Mouse (Mus musculus) MEL (cell line): ENCODE results near the gene Syn3. TPM values are rescaled to one million over a fixed set of nuclear protein-coding genes. Genes with fewer than 3 reads are reported as not detected.

Experiments
- DNase-seq: peaks from one replicate; pipeline ENCODE4 v3.0.0; 2011; ENCODE audit warnings: low read depth, low spot score
- H3K27ac ChIP-seq: 2 replicates; pipeline ENCODE4 v1.5.1; 2012; ENCODE audit warnings: low read depth, mild to moderate bottlenecking, control low read depth, low read length, moderate library complexity; ENCODE audit not compliant: control insufficient read depth
- H3K27me3 ChIP-seq, 2 experiments: fragments of 150-350 bp in 1 of 2; sonication (generic) in 1 of 2; 2 replicates each; pipeline ENCODE4 v1.6.1; 2012; ENCODE audit warnings: low read length in 2 of 2, mild to moderate bottlenecking in 2 of 2, improper control_type of control experiment in 1 of 2, moderate library complexity in 1 of 2; ENCODE audit not compliant: insufficient read depth in 2 of 2, control insufficient read depth in 1 of 2
- H3K36me3 ChIP-seq, 2 experiments: 2 replicates each; pipeline ENCODE4 v1.6.1; 2012 to 2014; ENCODE audit warnings: low read length in 2 of 2, improper control_type of control experiment in 1 of 2, inconsistent platforms in 1 of 2, mild to moderate bottlenecking in 1 of 2; ENCODE audit not compliant: insufficient read depth in 2 of 2, control insufficient read depth in 1 of 2
- H3K4me1 ChIP-seq, 2 experiments: fragments of 150-350 bp in 1 of 2; sonication (generic) in 1 of 2; 2 replicates each; pipeline ENCODE4 v1.6.1; 2012; ENCODE audit warnings: low read length in 2 of 2, improper control_type of control experiment in 1 of 2, mild to moderate bottlenecking in 1 of 2; ENCODE audit not compliant: insufficient read depth in 2 of 2, control insufficient read depth in 1 of 2
- H3K4me3 ChIP-seq, 2 experiments: fragments of 150-350 bp in 1 of 2; sonication (generic) in 1 of 2; 2 replicates each; pipeline ENCODE4 v1.5.1; 2012; ENCODE audit warnings: low read depth in 2 of 2, low read length in 2 of 2, mild to moderate bottlenecking in 2 of 2, moderate library complexity in 2 of 2, control low read depth in 1 of 2, improper control_type of control experiment in 1 of 2; ENCODE audit not compliant: control insufficient read depth in 1 of 2, insufficient read depth in 1 of 2
- H3K79me2 ChIP-seq: 2 replicates; pipeline ENCODE4 v1.6.1; 2012; ENCODE audit warnings: mild to moderate bottlenecking, low read length, moderate library complexity; ENCODE audit not compliant: control insufficient read depth, poor library complexity, insufficient read depth
- H3K9ac ChIP-seq: 2 replicates; pipeline ENCODE4 v1.6.1; 2012; ENCODE audit warnings: low read depth, mild to moderate bottlenecking, control low read depth, low read length, moderate library complexity; ENCODE audit not compliant: control insufficient read depth, poor library complexity, severe bottlenecking
- H3K9me3 ChIP-seq: fragments of 150-350 bp; sonication (generic); replicated peaks from 2 replicates; pipeline ENCODE4 v1.6.1; 2012; ENCODE audit warnings: mild to moderate bottlenecking, low read length, improper control_type of control experiment, moderate library complexity; ENCODE audit not compliant: insufficient read depth
- BHLHE40 ChIP-seq: IDR thresholded peaks from 2 replicates; pipeline ENCODE4 v1.6.1; 2012; ENCODE audit warnings: low read depth, mild to moderate bottlenecking, inconsistent platforms, low read length, improper control_type of control experiment, borderline replicate concordance
- CHD2 ChIP-seq: IDR thresholded peaks from 2 replicates; pipeline ENCODE4 v1.6.1; 2011; ENCODE audit warnings: low read length, improper control_type of control experiment
- CTCF ChIP-seq, 3 experiments: IDR thresholded peaks in 2 of 3; conservative IDR thresholded peaks in 1 of 3; 2 replicates each; pipeline ENCODE4 v1.5.1; 2011 to 2012; ENCODE audit warnings: low read length in 3 of 3, low read depth in 2 of 3, mild to moderate bottlenecking in 2 of 3, improper control_type of control experiment in 1 of 3, inconsistent platforms in 1 of 3, mixed read lengths in 1 of 3, moderate library complexity in 1 of 3; ENCODE audit not compliant: control insufficient read depth in 1 of 3, insufficient read depth in 1 of 3, poor library complexity in 1 of 3, severe bottlenecking in 1 of 3
- E2F4 ChIP-seq: IDR thresholded peaks from 2 replicates; pipeline ENCODE4 v1.6.1; 2011; ENCODE audit warnings: low read depth, low read length, improper control_type of control experiment, borderline replicate concordance
- ELF1 ChIP-seq: IDR thresholded peaks from 2 replicates; pipeline ENCODE4 v1.6.1; 2014; ENCODE audit warnings: low read depth, mild to moderate bottlenecking, inconsistent platforms, low read length, improper control_type of control experiment, moderate library complexity
- JUND ChIP-seq: IDR thresholded peaks from 2 replicates; pipeline ENCODE4 v1.6.1; 2011; ENCODE audit warnings: low read depth, mild to moderate bottlenecking, improper control_type of control experiment, low read length
- MAFK ChIP-seq: IDR thresholded peaks from 2 replicates; pipeline ENCODE4 v1.6.1; 2011; ENCODE audit warnings: low read depth, mild to moderate bottlenecking, low read length, improper control_type of control experiment, borderline replicate concordance
- MAX ChIP-seq: IDR thresholded peaks from 2 replicates; pipeline ENCODE4 v1.6.1; 2011; ENCODE audit warnings: low read length, improper control_type of control experiment
- MEF2A ChIP-seq: IDR thresholded peaks from 2 replicates; pipeline ENCODE4 v1.6.1; 2014; ENCODE audit warnings: low read depth, mild to moderate bottlenecking, inconsistent platforms, low read length, improper control_type of control experiment; ENCODE audit not compliant: poor library complexity, insufficient replicate concordance, severe bottlenecking; ENCODE audit errors: extremely low read depth
- MXI1 ChIP-seq: IDR thresholded peaks from 2 replicates; pipeline ENCODE4 v1.6.1; 2011; ENCODE audit warnings: mild to moderate bottlenecking, low read depth, low read length, improper control_type of control experiment
- NELFE ChIP-seq: IDR thresholded peaks from 2 replicates; pipeline ENCODE4 v1.6.1; 2011; ENCODE audit warnings: low read depth, low read length, improper control_type of control experiment
- POLR2A ChIP-seq, 2 experiments: IDR thresholded peaks; 2 replicates each; pipeline ENCODE4 v1.6.1; 2011 to 2012; ENCODE audit warnings: low read length in 2 of 2, mild to moderate bottlenecking in 2 of 2, control low read depth in 1 of 2, improper control_type of control experiment in 1 of 2, low read depth in 1 of 2, moderate library complexity in 1 of 2; ENCODE audit not compliant: control insufficient read depth in 1 of 2, insufficient read depth in 1 of 2, poor library complexity in 1 of 2
- POLR2AphosphoS2 ChIP-seq: IDR thresholded peaks from 2 replicates; pipeline ENCODE4 v1.6.1; 2011; ENCODE audit warnings: low read length, improper control_type of control experiment
- RAD21 ChIP-seq: IDR thresholded peaks from 2 replicates; pipeline ENCODE4 v1.6.1; 2011; ENCODE audit warnings: mild to moderate bottlenecking, low read depth, low read length, improper control_type of control experiment
- RCOR1 ChIP-seq: IDR thresholded peaks from 2 replicates; pipeline ENCODE4 v1.6.1; 2012; ENCODE audit warnings: low read depth, mild to moderate bottlenecking, inconsistent platforms, low read length, improper control_type of control experiment
- TAL1 ChIP-seq: IDR thresholded peaks from 2 replicates; pipeline ENCODE4 v1.6.1; 2012; ENCODE audit warnings: mild to moderate bottlenecking, inconsistent platforms, low read length, moderate library complexity, mixed read lengths
- UBTF ChIP-seq: IDR thresholded peaks from 2 replicates; pipeline ENCODE4 v1.6.1; 2012; ENCODE audit warnings: low read depth, mild to moderate bottlenecking, inconsistent platforms, low read length, improper control_type of control experiment, moderate library complexity, borderline replicate concordance; ENCODE audit not compliant: insufficient read depth
- USF2 ChIP-seq, 2 experiments: IDR thresholded peaks; 2 replicates each; pipeline ENCODE4 v1.6.1; 2011 to 2012; ENCODE audit warnings: improper control_type of control experiment in 2 of 2, low read length in 2 of 2, borderline replicate concordance in 1 of 2, inconsistent platforms in 1 of 2, low read depth in 1 of 2, mild to moderate bottlenecking in 1 of 2; ENCODE audit not compliant: insufficient read depth in 1 of 2
- ZC3H11A ChIP-seq: IDR thresholded peaks from 2 replicates; pipeline ENCODE4 v1.6.1; 2012; ENCODE audit warnings: low read depth, mild to moderate bottlenecking, inconsistent platforms, low read length, improper control_type of control experiment
- ZKSCAN1 ChIP-seq: IDR thresholded peaks from 2 replicates; pipeline ENCODE4 v1.6.1; 2012; ENCODE audit warnings: low read depth, mild to moderate bottlenecking, inconsistent platforms, low read length, improper control_type of control experiment, moderate library complexity
- ZNF384 ChIP-seq: IDR thresholded peaks from 2 replicates; pipeline ENCODE4 v1.6.1; 2012; ENCODE audit warnings: low read depth, mild to moderate bottlenecking, inconsistent platforms, low read length, improper control_type of control experiment
- polyA plus RNA-seq, 2 experiments: library from polyadenylated mRNA; stranded (reverse) in 1 of 2; unstranded in 1 of 2; fragments of >175 nt in 1 of 2; fragments of >200 nt in 1 of 2; gene quantifications; 2 replicates each; pipeline versions ENCODE4 v1.2.1 to v1.2.4; 2012; ENCODE audit warnings: low replicate concordance in 2 of 2, low read depth in 1 of 2; ENCODE audit not compliant: insufficient read length in 2 of 2, insufficient read depth in 1 of 2, missing spikeins in 1 of 2
- total RNA-seq: library from RNA; depleted of rRNA; stranded (reverse); fragments of 300-350 nt; gene quantifications from 2 replicates; pipeline ENCODE4 v1.2.3, GENCODE M21; 2012

Gene Syn3
- total and polyA plus RNA-seq, 3 experiments = 0.06 TPM; not detected in 2

DNA sequence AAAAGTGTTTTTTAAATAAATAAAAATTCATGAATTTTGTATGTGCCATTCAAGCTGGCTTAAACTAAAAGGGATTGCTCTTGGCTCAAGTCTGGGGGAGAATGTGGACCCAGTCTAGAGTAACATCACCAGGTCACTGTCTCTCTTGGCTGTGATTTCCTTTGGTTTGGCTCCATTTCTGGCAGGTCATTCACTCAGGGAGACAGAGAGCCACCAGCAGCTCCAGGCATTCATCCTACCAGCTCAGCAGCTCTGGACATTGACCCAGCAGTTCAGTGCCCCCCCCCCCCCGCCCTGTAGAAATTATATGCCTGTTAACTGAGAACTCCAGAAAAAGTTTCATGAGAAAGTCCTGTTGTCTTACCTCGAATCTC is 100.4 kb downstream of the Syn3 start:
- Histone ChIP-seq H3K9ac (no peak overlapping the region), H3K4me1 (no peaks in the 10 kb centered on the region), H3K27ac (no peak overlapping the region), H3K9me3 (no peaks in the 10 kb centered on the region), H3K79me2 (no peaks in the 10 kb centered on the region), H3K27me3 (no peaks in the 10 kb centered on the region), H3K4me3 (no peak overlapping the region), H3K36me3 (no peaks in the 10 kb centered on the region)
- no peak for TF ChIP-seq E2F4
- no peak for TF ChIP-seq ZKSCAN1
- TF ChIP-seq USF2 (IDR thresholded peaks at IDR 0.05; ENCODE audit: borderline replicate concordance in 1 of 2, insufficient read depth in 1 of 2, low read depth in 1 of 2, low read length in 2 of 2) = no peak
- TF ChIP-seq CHD2 = no peak
- no peak for TF ChIP-seq ZC3H11A
- no peak for DNase-seq

- Histone ChIP-seq H3K4me1 (no peaks in the 10 kb centered on the region), H3K36me3 (no peaks in the 10 kb centered on the region), H3K9ac (no peak overlapping the region), H3K79me2 (no peaks in the 10 kb centered on the region), H3K4me3 (no peak overlapping the region), H3K9me3 (no peaks in the 10 kb centered on the region), H3K27ac (no peak overlapping the region), H3K27me3 (no peaks in the 10 kb centered on the region)
- TF ChIP-seq ZC3H11A (no peak), RAD21 (no peak), POLR2A (IDR thresholded peaks at IDR 0.05; ENCODE audit: control insufficient read depth in 1 of 2, insufficient read depth in 1 of 2, low read depth in 1 of 2, low read length in 2 of 2, poor library complexity in 1 of 2) (no peak), ZNF384 (no peak), ELF1 (no peak), NELFE (no peak), MXI1 (no peak), BHLHE40 (no peak), USF2 (IDR thresholded peaks at IDR 0.05; ENCODE audit: borderline replicate concordance in 1 of 2, insufficient read depth in 1 of 2, low read depth in 1 of 2, low read length in 2 of 2) (no peak), MEF2A (no peak), MAFK (no peak), POLR2AphosphoS2 (no peak)
- no peak for DNase-seq
Measured at GRCm38 (mm10) chr10:86397577-86398346, 100.9 kb downstream of the Syn3 start.

GRCm38 (mm10) chr10:86392399-86392798 is 106.3 kb downstream of the Syn3 start:
- no peaks in the 10 kb centered on the region for H3K27me3 ChIP-seq
- no peak overlapping the region for H3K9ac ChIP-seq
- H3K4me1 ChIP-seq = no peaks in the 10 kb centered on the region
- no peaks in the 10 kb centered on the region for H3K9me3 ChIP-seq
- TF ChIP-seq JUND = no peak
- no peak for TF ChIP-seq TAL1
- TF ChIP-seq CTCF (IDR thresholded peaks at IDR 0.05 in 2 of 3, conservative IDR thresholded peaks at IDR 0.05 in 1 of 3; ENCODE audit: control insufficient read depth in 1 of 3, insufficient read depth in 1 of 3, low read depth in 2 of 3, low read length in 3 of 3, poor library complexity in 1 of 3, severe bottlenecking in 1 of 3) = no peak
- no peak for TF ChIP-seq RCOR1
- TF ChIP-seq UBTF = no peak
- no peak for TF ChIP-seq MXI1
- TF ChIP-seq MAX = no peak
- no peak for TF ChIP-seq E2F4
- TF ChIP-seq POLR2AphosphoS2 = no peak
- TF ChIP-seq MAFK = no peak
- TF ChIP-seq, all 39 proteins: peak for 0
- Histone ChIP-seq H3K4me3 (no peak overlapping the region), H3K27ac (no peak overlapping the region), H3K36me3 (no peaks in the 10 kb centered on the region), H3K79me2 (no peaks in the 10 kb centered on the region)
- no peak for DNase-seq
